Mouse (Mus musculus): ENCODE measurements at regions not wholly inside any gene's neighbourhood (a gene's known extent, or its start where the extent isn't known, plus 50 kb on each side); places are given as distances from the start of the nearest gene placed in this dataset.

- DNase-seq (ENCODE audit: low spot score), result no peak
- Histone ChIP-seq H3K4me1 (no peaks in the 10 kb centered on the region), H3K27me3 (replicated peaks; ENCODE audit: low read depth, poor library complexity, severe bottlenecking) (no peaks in the 10 kb centered on the region; the same call in 1 of the 2 replicates), H3K27ac (replicated peaks) (no peak overlapping the region), H3K4me3 (no peak overlapping the region), H3K9me3 (no peaks in the 10 kb centered on the region), H3K36me3 (replicated peaks) (no peaks in the 10 kb centered on the region)
- WGBS, result 85% methylated on average over 13 of the region's 13 CpGs
These were observed 169.4 kb upstream of the Fam19a5 start for GRCm38 (mm10) chr15:87374670-87375069.

DNA sequence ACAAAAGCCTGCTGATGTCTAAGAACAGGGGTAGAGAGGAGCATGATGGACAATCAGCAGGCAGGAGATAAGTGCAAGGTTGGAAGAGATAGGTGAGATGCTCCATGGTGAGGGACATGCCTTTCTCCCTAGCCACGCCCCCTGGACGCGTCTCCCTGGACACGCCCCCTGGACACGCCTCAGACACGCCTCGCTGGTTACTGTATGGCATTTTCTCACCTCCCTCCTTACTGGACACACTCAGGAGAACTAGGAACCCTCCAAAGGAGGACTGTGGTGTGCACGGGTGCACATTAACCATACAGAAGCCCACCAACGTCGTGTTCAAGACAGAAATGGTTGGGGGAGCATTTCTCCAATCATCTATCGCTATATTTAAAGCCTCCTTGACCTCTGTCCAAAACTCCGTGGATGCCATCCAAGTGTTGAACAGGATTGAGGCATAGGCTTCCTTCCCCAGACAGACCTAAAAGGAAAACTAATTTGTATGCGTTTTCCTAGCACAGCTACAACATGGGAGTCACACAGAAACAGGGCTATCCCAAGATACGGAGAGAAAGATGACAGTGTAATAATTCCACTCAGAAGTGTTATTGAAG lies 168.4 kb upstream of the Fam19a5 start:
- Histone ChIP-seq H3K27me3 (replicated peaks; ENCODE audit: low read depth, poor library complexity, severe bottlenecking) (no peaks in the 10 kb centered on the region; the same call in 1 of the 2 replicates), H3K27ac (replicated peaks) (no peak overlapping the region), H3K36me3 (replicated peaks) (no peaks in the 10 kb centered on the region), H3K4me3 (no peak overlapping the region), H3K9me3 (no peaks in the 10 kb centered on the region), H3K4me1 (0 out of 2 replicates have a peak, but pooled peaks cover 3% of the 10 kb centered on the region)
- no peak for DNase-seq (ENCODE audit: low spot score)
- WGBS, result 84% methylated on average over 14 of the region's 14 CpGs

- Histone ChIP-seq H3K9me3 (no peaks in the 10 kb centered on the region), H3K4me3 (no peak overlapping the region), H3K27ac (replicated peaks) (no peak overlapping the region), H3K36me3 (replicated peaks) (no peaks in the 10 kb centered on the region), H3K27me3 (replicated peaks; ENCODE audit: low read depth, poor library complexity, severe bottlenecking) (no peaks in the 10 kb centered on the region), H3K4me1 (peaks cover 11% of the 10 kb centered on the region; the same call in 1 of the 2 replicates)
- no peak for DNase-seq (ENCODE audit: low spot score)
- WGBS, result 68% methylated on average over 6 of the region's 6 CpGs
These were observed 160.4 kb upstream of the Fam19a5 start for GRCm38 (mm10) chr15:87383551-87384265.

- no peaks in the 10 kb centered on the region for H3K36me3 ChIP-seq (replicated peaks)
- no peaks in the 10 kb centered on the region for H3K9me3 ChIP-seq
- peaks cover 11% of the 10 kb centered on the region; the same call in 1 of the 2 replicates for H3K4me1 ChIP-seq
- no peak overlapping the region for H3K27ac ChIP-seq (replicated peaks)
- H3K27me3 ChIP-seq (replicated peaks; ENCODE audit: low read depth, poor library complexity, severe bottlenecking), result no peaks in the 10 kb centered on the region
- 79% methylated on average over 13 of the region's 13 CpGs for WGBS
- peak; percentile 16 for DNase-seq (ENCODE audit: low spot score)
- no peak overlapping the region for H3K4me3 ChIP-seq
These were observed 159.6 kb upstream of the Fam19a5 start for GRCm38 (mm10) chr15:87384279-87385066.

- H3K4me1 ChIP-seq, result peaks cover 9% of the 10 kb centered on the region
- H3K27ac ChIP-seq (replicated peaks), result no peak overlapping the region
- H3K36me3 ChIP-seq (replicated peaks), result no peaks in the 10 kb centered on the region
- no peak for DNase-seq (ENCODE audit: low spot score)
- H3K9me3 ChIP-seq, result no peaks in the 10 kb centered on the region
- no peaks in the 10 kb centered on the region for H3K27me3 ChIP-seq (replicated peaks; ENCODE audit: low read depth, poor library complexity, severe bottlenecking)
- no peak overlapping the region for H3K4me3 ChIP-seq
- WGBS, result 87% methylated on average over 6 of the region's 6 CpGs
These were observed 157.6 kb upstream of the Fam19a5 start for GRCm38 (mm10) chr15:87386513-87386983.

GRCm38 (mm10) chr15:87391395-87391794 lies 152.7 kb upstream of the Fam19a5 start:
- H3K9me3 ChIP-seq, result 0 out of 2 replicates have a peak, but pooled peaks cover 2% of the 10 kb centered on the region
- H3K36me3 ChIP-seq (replicated peaks), result no peaks in the 10 kb centered on the region
- peak; percentile 20 for DNase-seq (ENCODE audit: low spot score)
- H3K27ac ChIP-seq (replicated peaks), result no peak overlapping the region
- no peak overlapping the region for H3K4me3 ChIP-seq
- no peaks in the 10 kb centered on the region for H3K27me3 ChIP-seq (replicated peaks; ENCODE audit: low read depth, poor library complexity, severe bottlenecking)
- H3K4me1 ChIP-seq, result peaks cover 6% of the 10 kb centered on the region
- WGBS, result 53% methylated on average over 8 of the region's 8 CpGs

DNA sequence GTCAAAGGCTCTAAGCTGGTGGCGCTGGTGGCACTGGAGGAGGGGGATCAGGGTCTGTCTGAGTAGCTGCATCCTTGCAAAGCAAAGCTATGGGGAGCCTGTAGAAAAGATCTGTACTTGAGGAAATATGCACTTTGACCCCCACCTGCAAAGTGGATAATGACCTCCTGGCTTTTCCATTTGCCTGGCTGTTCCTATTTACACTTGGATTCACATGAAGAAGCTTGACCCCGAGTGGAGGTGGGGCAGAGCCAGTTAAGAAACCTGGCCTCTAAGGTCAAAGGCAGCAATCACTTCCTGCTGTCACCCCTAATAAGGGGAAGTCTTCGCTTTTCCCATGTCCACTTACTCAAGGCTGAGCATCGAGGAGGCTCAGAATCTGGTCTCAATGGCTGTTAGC lies 145.7 kb upstream of the Fam19a5 start:
- no peaks in the 10 kb centered on the region for H3K27me3 ChIP-seq (replicated peaks; ENCODE audit: low read depth, poor library complexity, severe bottlenecking)
- no peak overlapping the region for H3K27ac ChIP-seq (replicated peaks)
- H3K4me1 ChIP-seq, result peaks cover 8% of the 10 kb centered on the region
- 37% methylated on average over 4 of the region's 4 CpGs for WGBS
- no peak overlapping the region for H3K4me3 ChIP-seq
- DNase-seq (ENCODE audit: low spot score), result peak; percentile 11
- H3K9me3 ChIP-seq, result 0 out of 2 replicates have a peak, but pooled peaks cover 2% of the 10 kb centered on the region
- no peaks in the 10 kb centered on the region for H3K36me3 ChIP-seq (replicated peaks)

DNA sequence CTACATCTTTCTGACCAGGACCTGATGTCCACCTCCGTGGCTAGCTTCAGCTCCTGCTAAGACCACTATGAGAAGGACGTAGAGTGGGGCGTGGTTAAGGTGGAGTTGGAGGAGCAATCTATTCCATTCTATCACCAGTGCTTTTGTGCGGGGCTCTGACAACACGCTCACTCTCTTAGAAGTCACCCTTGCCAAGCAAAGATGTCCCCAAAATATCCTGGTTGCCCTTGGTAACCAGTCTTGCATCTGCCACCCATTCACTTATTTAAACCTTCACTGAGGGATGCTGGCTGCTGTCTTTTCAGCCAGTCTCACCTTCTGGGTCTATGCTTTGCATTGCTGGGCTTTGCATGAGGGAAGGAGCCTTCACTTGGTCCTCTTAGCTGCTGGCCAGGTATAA lies 138.4 kb upstream of the Fam19a5 start:
- Histone ChIP-seq H3K4me3 (no peak overlapping the region), H3K36me3 (replicated peaks) (no peaks in the 10 kb centered on the region), H3K4me1 (no peaks in the 10 kb centered on the region), H3K27ac (replicated peaks) (no peak overlapping the region), H3K27me3 (replicated peaks; ENCODE audit: low read depth, poor library complexity, severe bottlenecking) (no peaks in the 10 kb centered on the region), H3K9me3 (no peaks in the 10 kb centered on the region)
- WGBS, result 90% methylated on average over 5 of the region's 5 CpGs
- no peak for DNase-seq (ENCODE audit: low spot score)

- no peaks in the 10 kb centered on the region for H3K4me1 ChIP-seq
- DNase-seq (ENCODE audit: low spot score), result no peak
- WGBS, result 67% methylated on average over 12 of the region's 12 CpGs
- H3K4me3 ChIP-seq, result no peak overlapping the region
- no peaks in the 10 kb centered on the region for H3K36me3 ChIP-seq (replicated peaks)
- H3K27ac ChIP-seq (replicated peaks), result no peak overlapping the region
- H3K27me3 ChIP-seq (replicated peaks; ENCODE audit: low read depth, poor library complexity, severe bottlenecking), result no peaks in the 10 kb centered on the region
- no peaks in the 10 kb centered on the region for H3K9me3 ChIP-seq
These were observed 132.1 kb upstream of the Fam19a5 start for GRCm38 (mm10) chr15:87411978-87412377.

GRCm38 (mm10) chr15:87415996-87416395 lies 128.1 kb upstream of the Fam19a5 start:
- no peak overlapping the region for H3K4me3 ChIP-seq
- no peaks in the 10 kb centered on the region for H3K27me3 ChIP-seq (replicated peaks; ENCODE audit: low read depth, poor library complexity, severe bottlenecking)
- WGBS, result 87% methylated on average over 7 of the region's 7 CpGs
- H3K4me1 ChIP-seq, result no peaks in the 10 kb centered on the region
- no peak for DNase-seq (ENCODE audit: low spot score)
- no peak overlapping the region for H3K27ac ChIP-seq (replicated peaks)
- H3K36me3 ChIP-seq (replicated peaks), result no peaks in the 10 kb centered on the region
- no peaks in the 10 kb centered on the region for H3K9me3 ChIP-seq

- WGBS, result 90% methylated on average over 4 of the region's 4 CpGs
- Histone ChIP-seq H3K9me3 (no peaks in the 10 kb centered on the region), H3K4me3 (no peak overlapping the region), H3K27ac (replicated peaks) (no peak overlapping the region), H3K27me3 (replicated peaks; ENCODE audit: low read depth, poor library complexity, severe bottlenecking) (no peaks in the 10 kb centered on the region), H3K36me3 (replicated peaks) (no peaks in the 10 kb centered on the region), H3K4me1 (no peaks in the 10 kb centered on the region)
- DNase-seq (ENCODE audit: low spot score), result no peak
These were observed 122.4 kb upstream of the Fam19a5 start for GRCm38 (mm10) chr15:87421743-87422142.

GRCm38 (mm10) chr15:87433306-87433705 lies 110.8 kb upstream of the Fam19a5 start:
- no peak for DNase-seq (ENCODE audit: low spot score)
- no peak overlapping the region for H3K4me3 ChIP-seq

More at GRCm38 (mm10) chr15:87433306-87433705, 110.8 kb upstream of the Fam19a5 start:
- H3K9me3 ChIP-seq, result no peaks in the 10 kb centered on the region
- H3K27me3 ChIP-seq (replicated peaks; ENCODE audit: low read depth, poor library complexity, severe bottlenecking), result no peaks in the 10 kb centered on the region
- no peak overlapping the region for H3K27ac ChIP-seq (replicated peaks)
- 72% methylated on average over 6 of the region's 6 CpGs for WGBS
- H3K4me1 ChIP-seq, result peaks cover 20% of the 10 kb centered on the region
- H3K36me3 ChIP-seq (replicated peaks), result no peaks in the 10 kb centered on the region

All from embryonic facial prominence, embryonic 10.5 days (tissue).